ENCODE assay signal across 18 mouse cellular contexts in genomic region chr17:15000047-15000446, GRCm38 (mm10). TPM values are rescaled to one million over a fixed set of nuclear protein-coding genes. Genes with fewer than 3 reads are reported as not detected.
"Had no signal": no experiment of that assay in that cellular context is flagged by ENCODE, and none has a peak within 500 bp of the region (broad histone marks: within the 10 kb centered on the region; RNA-seq: fewer than 3 reads in every experiment).

No protein-coding gene starts in this region.

RNA-seq across cellular contexts. Expression of gene Gm3417, which starts 21.5 kb away (rescaled TPM):
- total RNA-seq: gastrocnemius, adult 2 months; gastrocnemius, postnatal 25 days; heart, adult 18-20 months; heart, postnatal 14 days; heart, postnatal 36 days; hematopoietic stem cell, adult 5-6 weeks; hindbrain, postnatal 0 days; layer of hippocampus, postnatal 14 days; left cerebral cortex, adult 18-20 months; left cerebral cortex, postnatal 25 days; left cerebral cortex, postnatal 4 days had no signal
- polyA plus RNA-seq: frontal cortex, adult 2 months; heart, embryonic 15.5 days; heart, postnatal 0 days; intestine, embryonic 14.5 days; large intestine, adult 2 months; limb, embryonic 13.5 days; limb, embryonic 15.5 days had no signal
